Mouse (Mus musculus) olfactory bulb, adult 2 months (tissue): ENCODE data around the gene Gm10518.

Experiments
- CTCF ChIP-seq: fragments of 200-500 bp; IDR thresholded peaks from 2 replicates; pipeline ENCODE4 v1.5.1; 2012; ENCODE audit warnings: low read depth, mild to moderate bottlenecking, low read length, moderate library complexity; ENCODE audit not compliant: insufficient read depth
- POLR2A ChIP-seq: fragments of 200-500 bp; IDR thresholded peaks from 2 replicates; pipeline ENCODE4 v1.6.1; 2012; ENCODE audit warnings: mild to moderate bottlenecking, low read depth, low read length, moderate library complexity; ENCODE audit not compliant: insufficient read depth

GRCm38 (mm10) chr1:179776831-179777230, 26.3 kb upstream of the Gm10518 start:
- TF ChIP-seq CTCF (no peak), POLR2A (no peak)
